Mouse (Mus musculus) spleen, embryonic (tissue): ENCODE results near the gene Pno1.
"Not testable (repeated sequence)": the region's sequence is repeated elsewhere in the genome, so short reads cannot be mapped to it uniquely, and the experiment has no call there.

ENCODE experiments used
- CTCF ChIA-PET: fragments of 350-600 bp; sonication (Branson Sonifier 250); formaldehyde crosslinking; loops from one replicate; lab custom pipeline; 2022; lab: Charles Lee

Gene Pno1

DNA sequence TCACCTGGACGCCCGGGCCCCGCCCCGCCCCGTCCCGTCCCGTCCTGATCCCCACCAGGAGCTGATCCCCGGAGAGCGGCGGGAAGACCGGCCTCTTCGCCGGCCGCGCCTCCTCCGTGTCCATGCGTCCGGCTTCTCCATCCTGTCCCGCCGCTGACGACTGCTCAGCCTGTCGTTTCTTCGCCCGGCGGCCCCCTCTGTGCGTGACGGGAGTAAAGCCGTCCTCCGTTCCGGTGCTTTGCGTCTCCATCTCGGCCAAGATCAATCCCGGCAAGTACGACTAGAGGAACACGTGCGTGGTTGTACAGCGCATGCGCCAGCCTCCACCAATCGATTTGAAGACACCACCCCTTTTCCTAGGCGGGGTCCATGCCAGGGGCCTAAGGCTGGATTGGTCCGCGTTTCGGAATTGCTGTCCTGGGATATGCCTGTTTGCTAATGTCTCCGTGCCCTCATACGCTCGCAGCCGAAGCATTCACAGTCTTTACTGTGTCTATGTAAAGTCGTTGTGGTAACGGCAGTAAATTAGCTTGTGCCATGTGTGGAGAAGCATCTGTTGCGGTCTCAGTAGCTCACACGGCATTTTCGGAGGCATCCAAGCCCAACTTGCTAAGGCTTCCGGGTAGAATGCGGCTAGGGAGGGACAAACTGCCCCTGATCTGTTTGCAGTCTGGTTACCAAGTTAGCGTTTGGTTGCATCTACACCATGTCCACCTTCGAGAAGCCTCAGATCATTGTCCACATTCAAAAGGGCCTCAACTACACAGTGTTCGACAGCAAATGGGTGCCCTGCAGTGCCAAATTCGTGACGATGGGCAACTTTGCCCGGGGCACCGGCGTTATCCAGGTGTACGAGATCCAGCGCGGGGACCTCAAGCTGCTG, at the start of gene Pno1:
TSS of gene Pno1 (minus strand) at position 311 of the 883 bp plus-strand sequence.
- CTCF ChIA-PET = no interaction called here

DNA sequence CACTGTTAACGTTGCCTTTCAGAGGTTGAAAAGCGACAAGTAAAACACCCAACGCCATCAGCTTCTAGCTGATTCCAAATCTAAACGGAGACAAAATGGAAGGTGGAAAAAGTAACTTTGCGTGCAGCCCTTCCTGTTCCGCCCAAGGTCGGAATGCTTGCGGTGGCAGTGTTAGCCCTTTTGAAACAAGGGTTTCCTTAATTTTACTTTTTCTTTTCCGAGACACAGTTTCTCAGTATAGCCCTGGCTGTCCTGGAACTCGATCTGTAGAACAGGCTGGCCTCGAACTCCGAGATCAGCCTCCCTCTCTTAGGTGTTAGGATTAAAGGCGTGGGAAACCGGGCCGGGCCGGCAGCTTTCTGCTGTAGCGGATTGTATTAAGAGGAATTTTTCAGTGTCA, 46.5 kb upstream of the Pno1 start:
- CTCF ChIA-PET = no interaction called here

DNA sequence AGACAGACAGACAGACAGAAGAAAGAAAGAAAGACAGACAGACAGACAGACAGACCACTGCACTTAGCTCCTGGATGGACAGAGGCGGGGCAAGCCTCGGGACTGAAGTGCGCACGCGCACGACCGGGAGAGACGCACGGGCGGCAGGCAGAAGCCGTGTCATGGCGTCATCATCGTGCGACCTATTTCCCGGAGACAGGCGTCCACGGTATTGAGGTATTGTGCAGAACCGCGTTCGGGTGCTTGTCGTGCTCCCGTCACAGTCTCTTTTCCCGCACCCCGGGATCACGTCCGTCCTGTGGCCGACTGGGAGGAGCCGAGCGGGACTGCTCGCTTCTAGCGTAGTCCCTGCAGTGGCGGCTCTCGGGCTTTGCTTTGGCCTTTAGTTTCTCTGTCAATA, 46.1 kb upstream of the Pno1 start, which contains the start of gene C1d:
TSS of gene C1d (plus strand) at position 137 of the 400 bp plus-strand sequence.
- CTCF ChIA-PET = interaction anchor here (0.6 kb wide), 1 partner anchor 92 kb away, joined by 14 read pairs; no protein-coding TSS in a partner anchor

DNA sequence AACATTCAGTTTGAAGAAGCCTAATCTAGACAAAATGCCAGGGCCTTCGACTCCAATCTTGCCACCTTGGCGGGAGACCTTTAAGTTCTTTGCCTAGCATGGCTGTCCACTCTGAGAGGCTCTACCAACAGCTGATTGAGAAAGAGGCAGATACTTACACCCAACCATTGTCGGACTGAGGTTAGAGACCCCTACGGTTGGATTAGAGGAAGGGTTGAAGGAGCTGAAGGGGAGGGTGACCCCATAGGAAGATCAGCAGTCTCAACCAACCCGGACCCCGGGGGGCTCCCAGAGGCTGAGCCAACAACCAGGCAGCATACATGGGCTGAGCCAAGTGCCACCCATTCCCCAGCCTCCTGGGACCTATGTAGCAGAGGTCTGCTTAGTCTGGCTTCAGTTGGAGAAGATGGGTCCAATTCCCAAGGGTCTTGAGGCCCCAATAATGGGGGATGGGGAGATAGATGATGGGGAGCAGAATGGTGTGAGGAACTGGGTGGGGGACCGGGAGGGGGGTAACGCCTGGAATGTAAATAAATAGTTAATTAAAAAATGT, 45.5 kb upstream of the Pno1 start:
- CTCF ChIA-PET = interaction anchor here (0.6 kb wide), 1 partner anchor 91 kb away, joined by 14 read pairs; no protein-coding TSS in a partner anchor

DNA sequence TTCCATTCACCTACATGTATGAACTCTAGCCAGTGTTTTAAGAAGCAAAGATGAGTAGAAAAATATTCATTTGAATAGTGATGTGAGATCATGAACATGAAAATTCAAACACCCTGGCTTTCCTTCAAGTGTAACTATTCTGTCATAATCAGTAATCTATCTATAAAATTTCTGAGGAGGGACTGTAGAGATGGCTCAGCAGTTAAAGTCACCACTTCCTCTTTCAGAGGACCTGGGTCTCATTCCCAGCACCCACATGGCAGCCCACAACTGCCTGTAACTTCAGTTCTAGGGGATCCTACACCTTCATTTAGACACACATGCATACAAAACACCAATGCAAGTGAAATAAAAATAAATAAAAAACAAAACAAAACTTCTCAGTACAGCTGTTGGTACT, 37.3 kb upstream of the Pno1 start:
- CTCF ChIA-PET = no interaction called here

DNA sequence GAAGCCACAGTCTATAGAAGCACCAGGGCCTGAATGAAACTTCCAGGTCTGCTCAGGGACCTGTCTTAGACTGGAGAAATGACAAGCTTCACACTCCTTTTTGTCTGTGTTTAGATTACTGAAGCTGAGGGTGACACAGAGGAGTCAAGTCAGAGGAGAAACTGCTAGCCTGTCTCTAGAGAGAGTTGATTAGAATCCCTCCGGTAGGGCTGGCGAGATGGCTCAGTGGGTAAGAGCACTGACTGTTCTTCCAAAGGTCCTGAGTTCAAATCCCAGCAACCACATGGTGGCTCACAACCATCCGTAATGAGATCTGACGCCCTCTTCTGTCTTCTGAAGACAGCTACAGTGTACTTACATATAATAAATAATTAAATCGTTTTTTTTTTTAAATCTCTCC, 27.2 kb upstream of the Pno1 start:
- CTCF ChIA-PET = not testable (repeated sequence)

DNA sequence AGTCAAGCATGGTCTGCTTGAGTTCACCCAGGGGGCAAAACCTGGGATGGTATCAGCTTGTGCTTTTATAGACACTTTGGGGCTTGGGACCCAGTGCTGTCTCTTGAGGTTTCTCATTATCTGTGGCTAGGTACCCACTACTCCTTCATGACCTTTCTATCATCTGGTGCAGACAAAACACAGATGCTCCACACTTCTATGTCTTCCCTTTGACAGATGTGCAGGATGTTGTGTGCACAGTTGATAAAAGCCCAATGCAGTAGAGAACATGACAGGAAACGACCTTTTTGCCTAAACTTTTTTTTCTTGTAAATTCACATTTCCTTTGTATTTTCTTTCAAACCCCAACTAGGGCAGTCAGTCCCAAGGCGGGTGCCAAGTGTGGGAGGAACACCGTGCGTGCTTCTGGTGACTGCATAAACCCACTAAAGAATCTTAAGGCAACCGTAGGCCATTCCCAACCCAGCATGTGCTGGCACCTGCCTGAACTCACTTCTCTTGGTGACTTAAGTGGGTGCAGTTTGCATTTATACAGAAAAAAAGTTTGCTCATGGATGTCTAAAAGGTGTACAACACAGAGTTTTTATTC, 25.2 kb upstream of the Pno1 start:
- CTCF ChIA-PET = no interaction called here

DNA sequence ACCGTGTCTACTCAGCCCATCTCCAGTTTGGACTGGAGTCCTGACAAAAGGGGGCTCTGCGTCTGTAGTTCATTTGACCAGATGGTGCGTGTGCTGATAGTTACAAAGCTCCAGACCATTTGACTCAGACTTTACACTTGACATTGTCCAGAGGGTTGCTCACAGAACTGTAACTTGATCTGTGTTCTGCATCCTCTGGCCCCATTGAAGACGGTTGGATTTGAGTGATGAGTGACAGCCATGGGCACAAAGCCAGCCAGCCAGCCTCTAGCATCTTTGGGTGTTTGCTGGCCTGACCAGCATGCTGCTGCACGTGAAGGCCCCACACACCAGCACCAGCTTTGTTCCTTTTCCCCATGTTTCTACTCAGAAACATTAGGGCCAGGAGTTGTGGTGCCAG, 21.4 kb upstream of the Pno1 start:
- CTCF ChIA-PET = no interaction called here

DNA sequence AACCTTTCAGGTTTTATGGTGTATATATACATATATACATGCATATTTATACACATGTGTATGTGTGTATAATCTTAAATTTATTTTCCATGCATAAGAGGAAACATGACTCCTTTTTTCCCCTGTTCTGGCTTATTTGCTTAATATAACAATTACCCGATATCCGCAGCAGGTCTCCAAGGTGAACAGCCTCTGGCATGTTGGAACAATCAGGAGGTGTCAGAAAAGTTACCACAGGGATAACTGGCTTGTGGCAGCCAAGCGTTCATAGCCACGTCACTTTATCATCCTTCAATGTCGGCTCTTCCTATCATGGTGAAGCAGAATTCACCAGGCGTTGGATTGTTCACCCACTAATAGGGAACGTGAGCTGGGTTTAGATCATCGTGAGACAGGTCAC, 9.8 kb upstream of the Pno1 start:
- CTCF ChIA-PET = no interaction called here

DNA sequence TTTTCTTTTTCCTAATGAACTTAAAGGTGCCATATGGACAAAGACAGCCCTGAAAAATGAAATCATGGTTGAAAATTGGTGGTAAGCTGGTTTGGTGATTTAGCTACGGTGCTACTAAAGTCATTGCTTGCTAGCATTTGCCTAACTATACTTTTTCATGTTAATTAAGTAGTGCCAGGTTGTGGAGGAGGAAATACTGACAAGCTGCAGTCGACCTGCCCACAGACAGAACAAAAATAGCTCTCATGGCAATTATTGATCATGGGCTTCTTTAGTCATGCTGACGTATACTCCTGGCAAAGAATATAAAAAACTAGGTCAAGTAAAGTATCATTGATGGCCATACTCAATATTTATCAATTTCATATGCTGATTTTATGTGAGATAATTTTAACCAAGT, 4.1 kb upstream of the Pno1 start:
- CTCF ChIA-PET = no interaction called here

DNA sequence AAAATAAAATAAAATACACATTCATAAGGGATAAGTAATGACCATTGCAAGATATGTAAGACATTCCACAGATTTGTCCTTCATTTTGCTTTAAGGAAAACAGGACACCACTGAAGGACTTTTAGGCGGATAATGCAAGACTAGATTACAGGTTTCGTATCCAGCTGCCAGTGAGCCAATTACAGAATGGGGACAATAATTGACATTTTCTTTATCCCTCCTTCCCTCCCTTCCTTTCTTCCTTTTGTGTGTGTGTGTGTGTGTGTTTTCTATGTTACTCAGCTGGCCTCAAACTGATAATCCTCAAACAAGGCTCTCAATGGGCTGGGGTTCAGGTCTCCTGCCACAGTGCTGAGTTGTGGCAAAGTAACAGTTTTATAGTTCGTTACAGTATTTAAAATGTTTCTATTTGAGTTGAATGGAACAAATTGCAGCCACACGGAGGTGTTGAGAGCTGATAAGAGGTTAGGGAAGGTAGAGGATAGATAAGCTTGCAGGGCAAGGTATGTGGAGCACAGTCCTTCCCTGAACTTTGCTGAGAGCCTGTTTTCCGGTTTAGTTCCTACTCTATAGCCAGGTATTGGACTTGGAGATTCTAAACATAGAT, 1.6 kb upstream of the Pno1 start:
- CTCF ChIA-PET = interaction anchor here (0.7 kb wide), 1 partner anchor 37 kb away, joined by 3 read pairs; no protein-coding TSS in a partner anchor

DNA sequence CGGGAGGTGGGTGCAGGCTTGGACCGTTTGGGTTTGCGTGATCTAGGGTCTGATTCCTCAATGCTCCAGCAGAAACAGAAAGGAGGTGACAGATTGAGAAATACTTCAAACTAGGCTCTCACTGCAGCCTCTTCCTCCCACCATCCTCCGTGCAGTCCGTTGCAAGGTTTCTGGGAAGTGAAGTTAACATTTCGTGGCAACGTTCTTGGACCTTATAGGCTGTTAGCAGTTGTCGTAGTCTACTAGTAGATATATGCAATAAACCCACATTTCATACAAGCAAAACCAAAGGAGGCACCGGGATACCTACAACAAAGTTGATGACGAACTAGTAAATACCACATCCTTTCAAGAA, 750 bp upstream of the Pno1 start:
- CTCF ChIA-PET = no interaction called here

DNA sequence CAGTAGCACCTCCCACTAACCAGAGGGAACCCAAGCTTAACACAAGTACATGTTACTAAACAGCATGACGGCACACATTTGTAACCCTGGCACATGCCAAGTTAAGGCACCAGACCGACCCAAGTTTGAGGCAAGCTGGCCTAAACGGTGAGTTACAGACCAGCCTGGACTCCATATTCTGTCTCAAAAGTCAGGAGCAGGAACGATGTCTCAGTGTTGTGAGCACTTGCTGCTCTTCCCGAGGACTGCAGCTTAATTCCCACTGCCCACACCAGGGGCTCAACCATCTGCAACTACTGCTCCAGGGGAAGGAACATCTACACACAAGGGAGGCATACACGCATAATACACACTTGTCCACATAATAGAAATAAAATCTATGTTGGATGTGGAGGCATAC, 8.9 kb downstream of the Pno1 start:
- CTCF ChIA-PET = interaction anchor here (1.0 kb wide), 1 partner anchor 10 kb away, joined by 3 read pairs; no protein-coding TSS in a partner anchor

DNA sequence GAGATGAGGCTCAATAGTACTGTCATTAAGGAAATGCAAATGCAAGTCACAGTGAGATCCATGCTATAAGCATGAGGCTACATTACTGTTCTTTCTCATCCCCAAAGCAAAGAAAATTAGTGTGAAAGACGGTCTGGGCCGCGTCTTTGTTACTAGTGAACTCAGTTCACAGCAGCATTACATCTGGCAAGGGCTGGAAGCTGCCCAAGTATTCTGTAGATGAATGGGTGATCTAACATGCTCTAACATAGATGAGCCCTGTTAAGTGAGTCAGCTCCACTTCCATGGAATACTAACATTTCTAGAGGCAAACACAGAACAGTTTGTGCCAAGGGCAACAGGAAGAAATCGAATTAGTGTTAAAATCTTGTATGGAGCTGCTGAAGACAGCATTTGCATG, 10.4 kb downstream of the Pno1 start:
- CTCF ChIA-PET = no interaction called here

DNA sequence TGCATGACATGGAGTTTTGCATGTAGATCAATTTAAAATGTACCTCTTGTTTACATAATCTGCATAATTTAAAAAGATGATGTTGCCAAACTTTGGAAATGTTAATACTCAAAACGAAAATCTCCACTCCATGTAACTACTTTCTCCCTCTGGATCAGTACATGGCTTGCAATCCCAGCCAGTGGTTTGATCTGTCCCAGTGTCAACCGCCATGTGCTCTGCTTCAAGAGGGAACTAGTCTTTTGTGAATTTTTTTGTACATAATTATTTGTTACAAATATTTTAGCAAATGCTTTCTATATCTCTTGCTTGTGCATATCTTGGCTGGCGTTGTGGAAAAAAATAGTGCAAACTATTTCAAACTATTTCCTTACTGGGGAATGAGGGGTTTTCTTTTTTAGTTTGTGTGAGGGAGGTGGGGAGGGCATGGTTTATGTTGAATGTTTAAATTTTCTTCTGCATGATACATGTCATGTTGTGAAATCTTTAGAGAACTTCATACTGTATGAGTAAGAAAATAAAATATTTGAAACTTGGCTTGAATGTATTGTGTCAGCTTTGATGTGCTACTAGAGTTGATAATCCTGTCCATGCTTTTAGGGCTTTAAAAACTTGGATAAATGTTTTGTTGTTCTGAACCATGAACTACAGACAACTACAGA, 11.4 kb downstream of the Pno1 start:
- CTCF ChIA-PET = no interaction called here

DNA sequence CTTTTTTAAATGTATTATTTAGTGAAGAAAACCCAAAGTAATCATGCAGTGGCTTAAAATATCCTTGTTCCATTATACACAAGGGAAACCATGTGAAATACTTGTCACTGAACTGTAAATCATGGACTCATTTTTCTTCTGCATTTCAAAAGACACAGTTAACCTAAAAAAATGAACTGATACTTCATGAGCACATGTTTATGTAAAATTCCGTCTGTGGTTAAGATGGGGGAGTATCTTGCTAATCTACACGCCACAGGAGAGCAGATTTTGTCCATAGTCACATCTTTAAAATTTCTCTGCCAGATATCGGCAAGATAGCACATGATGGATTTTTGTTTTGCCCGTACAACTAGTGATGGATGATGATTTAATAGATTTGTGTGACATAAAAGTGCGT, 12.2 kb downstream of the Pno1 start:
- CTCF ChIA-PET = no interaction called here

DNA sequence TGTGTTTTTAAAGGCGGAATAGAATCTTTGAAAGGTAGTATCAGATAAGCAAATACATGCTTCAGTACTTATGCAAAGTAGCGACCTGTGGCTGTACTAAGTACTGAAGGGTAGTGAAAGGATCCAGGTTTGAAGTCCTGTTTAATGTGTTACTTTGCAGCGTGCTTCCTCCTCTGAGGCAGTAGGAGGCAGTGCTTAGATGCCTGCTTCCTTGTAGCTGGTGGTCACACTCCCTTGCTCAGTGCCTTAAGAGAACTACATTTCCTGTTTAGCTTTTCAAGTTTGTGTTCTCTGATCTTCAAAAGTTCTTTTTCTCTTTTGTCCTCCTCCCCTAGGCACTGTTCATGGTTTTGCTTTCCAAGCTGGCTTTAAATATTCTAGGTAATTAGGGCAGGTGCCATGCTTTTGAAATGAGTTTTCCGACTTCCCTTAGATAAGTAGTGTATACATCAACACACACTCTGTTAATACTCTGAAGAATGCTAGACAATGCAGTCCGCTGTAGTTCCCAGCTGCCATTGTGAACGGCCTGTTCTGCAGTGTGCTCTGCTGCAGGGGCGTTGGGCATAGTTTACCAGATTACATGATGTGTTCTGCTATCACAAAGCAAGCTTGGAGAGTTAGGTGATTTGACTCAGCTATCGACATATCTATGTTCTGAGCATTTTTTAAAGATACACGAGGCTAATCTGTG, 19.1 kb downstream of the Pno1 start:
- CTCF ChIA-PET = interaction anchor here (0.9 kb wide), 1 partner anchor 11 kb away, joined by 3 read pairs; no protein-coding TSS in a partner anchor

DNA sequence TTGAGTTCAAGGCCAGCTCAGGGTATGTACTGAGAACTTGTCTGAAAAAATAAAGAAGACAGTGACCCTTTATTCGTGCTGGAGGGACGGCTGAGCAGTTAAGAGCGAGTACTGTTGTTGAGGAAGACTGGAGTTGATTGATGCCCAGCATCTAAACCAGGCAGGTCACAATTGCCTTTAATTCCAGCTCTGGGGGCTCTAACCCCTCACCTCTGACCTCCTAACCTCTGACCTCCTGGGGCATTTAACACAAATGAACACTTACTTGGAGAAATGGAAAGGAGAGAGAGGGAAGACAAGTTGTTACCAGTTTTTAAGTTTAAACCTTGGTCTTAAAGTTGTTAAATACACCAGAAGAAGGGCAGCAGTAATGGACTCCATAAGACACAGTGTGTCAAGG, 22.6 kb downstream of the Pno1 start:
- CTCF ChIA-PET = no interaction called here

DNA sequence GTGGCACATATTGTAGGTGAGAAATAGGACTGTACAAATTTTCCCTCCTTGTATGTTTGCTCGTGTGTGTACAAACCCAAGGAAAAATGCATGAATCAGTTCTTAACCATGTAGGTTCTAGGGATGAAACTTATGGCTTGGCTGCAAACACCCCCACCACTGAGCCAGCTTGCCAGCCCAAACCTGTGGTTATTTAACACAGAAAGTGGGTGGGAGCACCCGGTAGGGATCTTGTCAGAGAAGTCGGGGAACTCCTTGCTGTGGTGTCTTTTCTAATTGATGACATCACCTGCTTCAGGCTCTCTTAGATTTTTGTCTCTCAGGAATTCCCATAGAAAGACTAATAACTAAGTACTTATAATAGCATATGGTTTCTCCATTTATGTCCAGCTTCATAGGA, 23.7 kb downstream of the Pno1 start:
- CTCF ChIA-PET = interaction anchor here (0.6 kb wide), 1 partner anchor 126 kb away, joined by 4 read pairs; no protein-coding TSS in a partner anchor

DNA sequence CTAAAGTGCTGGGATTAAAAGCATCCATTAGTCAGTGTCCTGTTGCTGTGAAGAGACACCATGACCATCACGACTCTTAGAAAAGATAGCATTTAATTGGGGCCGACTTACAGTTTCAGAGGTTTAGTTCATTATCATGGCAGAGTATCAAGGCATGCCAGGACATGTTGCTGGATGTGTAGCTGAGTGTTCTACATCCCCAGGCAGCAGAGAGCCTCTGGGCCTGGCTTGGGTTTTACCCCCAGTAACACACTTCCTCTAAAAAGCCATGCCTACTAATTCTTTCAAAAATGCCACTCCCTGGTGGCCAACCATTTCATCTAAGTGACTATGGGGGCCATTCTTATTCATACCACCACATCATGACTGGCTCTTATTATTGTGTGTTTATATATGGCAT, 28.2 kb downstream of the Pno1 start:
- CTCF ChIA-PET = no interaction called here

DNA sequence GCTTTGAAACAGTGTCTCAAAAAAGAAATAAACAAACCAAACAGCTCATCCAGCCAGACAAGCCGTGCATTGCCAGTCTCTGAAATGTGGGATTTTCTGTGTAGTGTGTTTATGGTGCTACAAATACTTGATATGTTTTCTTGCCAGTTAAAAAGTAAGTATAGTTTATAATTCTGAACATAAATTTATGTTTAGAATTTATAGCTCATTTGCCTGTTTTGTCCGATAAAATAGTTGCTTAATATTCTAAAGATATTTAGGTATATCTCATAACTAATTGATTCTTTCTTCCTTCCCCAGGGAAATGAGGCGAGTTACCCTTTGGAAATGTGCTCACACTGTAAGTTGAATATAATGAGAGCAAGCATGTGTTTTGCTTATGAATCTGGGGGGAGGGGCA, 29.6 kb downstream of the Pno1 start, which contains the start of gene Wdr92:
TSS of gene Wdr92 (plus strand) at position 301 of the 400 bp plus-strand sequence.
- CTCF ChIA-PET = no interaction called here
